Mouse (Mus musculus): ENCODE measurements around the gene Olfr645.

The Olfr645 gene

DNA sequence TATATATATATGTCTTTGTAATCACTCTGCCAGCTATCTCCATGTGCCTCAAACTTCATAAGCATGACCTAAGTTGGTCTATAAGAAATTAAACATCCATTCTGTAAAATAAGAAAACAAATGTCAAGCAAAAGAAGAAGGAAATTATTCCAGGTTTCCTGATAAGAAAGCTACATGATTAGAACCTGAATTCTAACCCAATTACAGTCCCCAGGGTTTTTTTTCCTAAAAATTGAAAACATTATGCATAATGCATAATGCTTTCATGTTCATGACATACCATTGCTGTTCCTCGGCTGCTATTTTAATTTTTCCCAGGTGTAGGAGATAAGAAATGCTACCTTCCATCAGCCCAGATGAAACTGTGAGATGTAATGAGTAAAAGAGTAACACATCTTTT, at the start of gene Olfr645:
TSS of gene Olfr645 (minus strand) at position 101 of the 400 bp plus-strand sequence.
- DNase-seq (ENCODE audit: low read depth, low spot score): no peak

DNA sequence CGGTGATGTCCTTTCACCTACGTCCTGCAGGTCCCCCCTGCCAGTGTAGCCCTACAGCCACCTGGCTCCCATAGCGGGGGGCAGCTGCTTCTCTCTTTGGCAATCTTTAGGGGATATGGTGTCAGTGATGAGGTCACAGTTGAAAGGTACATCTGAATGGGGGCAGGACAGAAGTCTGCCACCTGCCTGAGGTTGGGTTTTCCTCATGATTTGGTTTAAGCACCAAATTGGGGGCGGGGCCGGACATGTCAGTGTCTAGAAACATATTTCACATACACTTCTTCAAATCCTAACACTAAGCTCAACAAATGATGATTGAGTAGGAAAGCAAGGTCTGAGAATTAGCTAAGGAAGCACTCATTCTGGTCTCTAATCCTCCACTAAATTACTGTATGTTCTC, 44.5 kb upstream of the Olfr645 start, which contains the start of gene Ubqln5:
TSS of gene Ubqln5 (minus strand) at position 101 of the 400 bp plus-strand sequence.
- no peak for DNase-seq (ENCODE audit: low read depth, low spot score)

DNA sequence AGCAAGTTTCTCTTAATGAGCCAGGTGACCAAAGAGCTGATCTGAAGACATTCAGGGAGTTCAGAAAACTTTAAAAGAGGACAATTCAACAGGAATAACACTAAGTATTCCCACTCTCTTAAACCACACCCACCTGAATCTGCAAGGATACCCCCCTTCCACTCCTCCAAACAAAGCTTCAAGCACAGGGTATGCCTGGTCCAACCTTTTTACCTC, 19.4 kb upstream of the Olfr645 start, which contains the start of gene Olfr646:
TSS of gene Olfr646 (plus strand) at position 117 of the 216 bp plus-strand sequence.
- DNase-seq (ENCODE audit: low read depth, low spot score): no peak

DNA sequence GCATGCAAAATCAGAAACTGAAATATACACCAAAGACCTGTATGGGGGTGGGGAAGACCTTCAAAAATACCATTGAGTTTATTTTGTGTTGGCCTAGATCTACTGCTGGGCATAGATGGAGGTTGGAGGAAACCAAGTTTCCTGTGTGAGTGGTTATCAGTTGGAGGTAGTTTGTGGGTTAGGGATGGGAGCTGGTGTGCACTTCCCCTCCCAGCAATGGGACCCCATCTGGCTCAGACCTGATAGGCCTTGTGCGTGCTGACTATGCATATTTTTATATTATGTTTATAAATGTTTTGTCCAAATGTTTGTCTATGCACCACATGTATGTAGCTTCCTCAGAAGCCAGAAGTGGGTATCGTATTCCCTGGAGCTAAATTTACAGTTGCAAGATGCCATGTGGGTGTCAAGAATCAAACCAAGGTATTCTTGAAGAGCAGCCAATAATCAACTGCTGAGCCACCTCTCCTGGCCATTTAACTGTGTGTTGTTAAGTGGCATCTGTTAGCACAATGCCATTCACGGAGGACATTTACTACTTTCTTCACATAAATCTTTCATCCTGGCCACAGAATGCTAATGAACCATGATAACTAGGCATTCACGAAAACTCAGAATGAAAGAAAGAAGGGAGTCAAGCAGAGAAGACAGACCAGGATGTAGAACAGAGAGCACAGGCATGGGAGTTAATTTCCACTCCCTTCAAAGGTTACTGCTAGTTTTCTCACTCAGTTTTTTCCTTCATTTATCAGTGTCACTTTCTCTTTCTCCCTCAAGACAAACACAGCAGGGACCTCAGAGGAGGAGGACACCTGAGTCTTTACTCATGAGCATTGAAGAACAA, 18.9 kb upstream of the Olfr645 start:
- DNase-seq (ENCODE audit: low read depth, low spot score): no peak

DNA sequence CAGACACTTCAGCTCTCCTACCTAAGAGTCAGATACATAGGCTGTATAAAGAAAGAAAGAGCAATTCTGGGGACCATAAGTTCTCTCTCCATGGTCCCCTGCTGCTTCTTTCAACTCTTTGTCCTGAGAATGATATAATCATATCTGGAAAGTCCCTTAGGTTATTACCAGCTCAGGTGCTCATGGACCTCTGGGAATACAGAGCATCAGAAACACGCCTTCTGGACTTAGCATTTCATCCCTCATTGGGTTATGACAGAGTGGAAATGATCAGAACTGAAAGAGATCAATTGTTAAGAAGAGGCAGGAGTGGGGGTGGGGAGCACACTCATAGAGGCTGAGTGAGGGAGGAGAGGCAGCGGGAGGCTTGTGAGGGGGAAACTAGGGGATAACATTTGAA, 13.5 kb downstream of the Olfr645 start, which contains the start of gene Olfr644:
TSS of gene Olfr644 (minus strand) at position 101 of the 400 bp plus-strand sequence.
- no peak for DNase-seq (ENCODE audit: low read depth, low spot score)

DNA sequence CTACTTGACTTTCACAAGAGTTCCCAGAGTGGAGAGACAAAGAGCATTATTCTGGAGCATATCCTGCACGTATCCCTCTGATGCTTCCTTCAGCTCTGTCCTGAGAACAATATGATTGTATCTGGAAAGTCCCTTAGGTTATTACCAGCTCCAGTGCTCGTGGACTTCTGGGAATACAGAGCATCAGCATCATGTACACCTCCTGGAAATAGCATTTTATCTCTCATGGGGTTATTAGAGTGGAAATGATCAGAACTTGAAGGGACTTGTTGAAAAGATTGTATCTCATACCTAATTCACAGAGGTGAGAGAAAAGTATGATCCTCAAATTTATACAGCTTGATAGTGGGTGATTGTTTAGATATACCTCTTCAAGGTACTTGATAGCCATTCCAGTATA, 23.9 kb downstream of the Olfr645 start, which contains the start of gene 4930516K23Rik:
TSS of gene 4930516K23Rik (minus strand) at position 101 of the 400 bp plus-strand sequence.
- DNase-seq (ENCODE audit: low read depth, low spot score): no peak

DNA sequence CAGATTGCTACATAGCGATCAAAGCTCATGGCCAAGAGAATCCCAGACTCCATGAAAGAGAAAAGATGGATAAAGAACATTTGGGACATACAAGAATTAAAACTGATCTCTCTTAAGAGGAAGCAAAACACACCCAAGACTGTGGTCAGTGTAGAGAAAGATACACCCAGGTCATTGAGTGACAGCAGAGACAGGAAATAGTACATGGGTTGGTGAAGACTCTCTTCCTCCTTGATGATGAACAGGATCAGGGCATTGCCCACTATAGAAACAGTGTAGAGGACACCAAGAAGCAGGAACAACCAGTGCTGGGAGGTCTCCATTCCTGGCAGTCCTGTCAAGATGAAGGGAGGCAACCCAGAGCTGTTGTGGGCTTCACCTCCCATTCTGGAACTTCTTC, 26.1 kb downstream of the Olfr645 start:
- DNase-seq (ENCODE audit: low read depth, low spot score): no peak

DNA sequence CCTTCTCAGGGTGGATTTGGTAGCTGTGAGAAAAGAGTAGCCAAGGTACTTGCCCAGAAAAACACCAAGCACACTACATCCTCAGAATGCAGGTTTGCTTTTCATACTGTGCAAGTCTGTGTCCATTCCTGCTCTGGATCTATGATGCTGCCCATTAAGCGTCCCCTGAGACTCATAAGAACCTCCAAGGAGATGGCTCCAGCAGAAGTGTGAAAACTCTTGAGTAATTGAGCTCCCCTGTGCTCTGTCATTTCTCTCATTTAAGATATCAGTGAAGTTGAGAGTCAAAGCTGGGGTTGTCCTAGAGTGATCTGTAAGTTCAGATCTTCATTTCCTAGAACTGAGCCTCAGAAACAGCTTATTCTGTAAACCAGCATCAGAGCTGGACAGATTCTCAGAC, 32.7 kb downstream of the Olfr645 start, which contains the start of gene Olfr642:
TSS of gene Olfr642 (minus strand) at position 101 of the 400 bp plus-strand sequence.
- DNase-seq (ENCODE audit: low read depth, low spot score): no peak

DNA sequence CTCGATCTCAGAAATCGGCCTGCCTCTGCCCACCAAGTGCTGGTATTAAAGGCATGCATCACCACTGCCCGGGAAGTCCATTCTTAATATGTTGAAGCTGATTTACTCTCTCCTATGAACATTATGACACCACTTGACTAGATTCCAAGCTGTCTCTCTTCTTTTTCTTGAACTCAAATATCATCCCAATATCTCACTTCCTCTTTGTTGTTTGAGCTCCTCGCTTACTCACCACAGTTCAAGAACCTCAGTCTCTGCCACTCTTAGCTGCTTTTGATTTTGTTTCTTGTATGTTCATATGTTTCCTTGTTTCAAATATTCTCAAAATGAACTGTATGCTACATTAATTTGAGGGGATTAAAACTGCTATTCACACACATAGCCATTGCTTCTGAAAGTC, 34.5 kb downstream of the Olfr645 start:
- DNase-seq (ENCODE audit: low read depth, low spot score): no peak

DNA sequence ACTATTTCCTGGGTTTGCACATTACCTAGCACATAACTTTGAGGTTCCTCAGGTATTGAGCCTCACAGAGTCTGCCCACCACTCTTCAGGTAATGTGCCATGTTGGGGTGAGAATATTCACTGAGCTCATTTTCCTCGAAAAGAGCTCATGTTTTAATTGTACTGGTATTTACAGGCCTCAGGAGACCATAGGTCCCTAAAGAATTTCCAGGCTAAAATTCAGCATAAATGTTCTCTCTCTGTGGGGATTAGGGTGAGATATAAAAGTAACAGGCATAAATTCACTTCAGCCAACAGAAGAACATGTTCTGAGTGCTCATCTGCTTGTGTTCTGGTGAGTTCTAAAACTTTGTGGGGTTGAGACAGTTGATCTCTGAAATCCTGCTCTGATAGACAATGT, 50.1 kb downstream of the Olfr645 start, which contains the start of gene Olfr641:
TSS of gene Olfr641 (plus strand) at position 301 of the 400 bp plus-strand sequence.
- no peak for DNase-seq (ENCODE audit: low read depth, low spot score)
